In the genomic region with DNA sequence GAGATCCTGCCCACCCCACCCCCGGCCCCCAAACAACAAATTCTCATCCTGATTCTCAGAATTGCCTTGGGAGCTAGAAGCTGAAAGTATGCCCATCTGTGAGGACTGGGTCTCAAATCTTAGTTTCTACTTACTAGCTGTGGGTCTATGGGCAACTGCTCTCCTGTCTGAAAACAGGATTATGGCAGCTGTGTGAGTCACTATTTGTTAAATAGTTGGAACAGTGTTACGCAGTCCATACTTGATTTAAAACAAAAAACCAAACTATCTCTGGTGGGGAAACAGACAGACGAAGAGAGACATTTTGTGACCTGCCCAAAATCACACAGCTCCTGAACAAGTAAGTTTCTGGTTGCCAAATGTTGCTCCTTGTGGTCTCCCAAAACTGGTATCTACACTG, we compare ENCODE assay signal across 23 mouse cellular contexts. TPM values are rescaled to one million over a fixed set of nuclear protein-coding genes. Genes with fewer than 3 reads are reported as not detected.
DNase-seq lines count a peak whose midpoint lies in the region; TF ChIP-seq lines count a peak whose summit lies in the region.
"Had no signal": no experiment of that assay in that cellular context is flagged by ENCODE, and none has a peak within 500 bp of the region (broad histone marks: within the 10 kb centered on the region; RNA-seq: fewer than 3 reads in every experiment).

No protein-coding gene starts in this region.

- H3K79me2 ChIP-seq in myocyte (ENCODE audit: control insufficient read depth, insufficient read depth): peaks cover 63% of the 10 kb centered on the region

- TF ChIP-seq POLR2A in myocyte (IDR thresholded peaks at IDR 0.05; ENCODE audit: insufficient read length, low read depth): no peak

- H3K4me3 ChIP-seq in myocyte: peak overlapping the region; percentile 89
- H3K4me3 ChIP-seq: embryonic facial prominence, embryonic 13.5 days; embryonic facial prominence, embryonic 15.5 days; forebrain, embryonic 15.5 days had no signal

- H3ac ChIP-seq in myocyte (ENCODE audit: control insufficient read depth, insufficient read length): no peak overlapping the region

- peak overlapping the region; percentile 86 for H3K4me2 ChIP-seq in myocyte (ENCODE audit: low read depth)
- H3K4me2 ChIP-seq: embryonic facial prominence, embryonic 13.5 days; embryonic facial prominence, embryonic 15.5 days; forebrain, embryonic 13.5 days; forebrain, embryonic 15.5 days had no signal

- peaks cover 6% of the 10 kb centered on the region for H3K36me3 ChIP-seq in myocyte (ENCODE audit: control insufficient read depth, insufficient read depth)

- no peaks in the 10 kb centered on the region for H3K27me3 ChIP-seq in myocyte (ENCODE audit: control insufficient read depth, insufficient read depth, insufficient read length)

- DNase-seq in 3T3-L1 (ENCODE audit: low read depth, low spot score) (peak; percentile 65), NIH3T3 (ENCODE audit: low read depth) (peak; percentile 61)
- DNase-seq in cerebellum, adult 8-10 months: no peak
- no peak for DNase-seq in layer of hippocampus, adult 11-12 months (ENCODE audit: low spot score)
- DNase-seq: adrenal gland, adult 2 months; adrenal gland, postnatal 10 days; adrenal gland, postnatal 25 days; cerebellum, adult 11 months; cerebellum, adult 9-10 months; cerebellum, postnatal 10 days; cerebellum, postnatal 25 days; embryo, embryonic 11 days; forebrain, postnatal 0 days had no signal

TF ChIP-seq in myocyte, 11 proteins besides CTCF, POLR2A, EP300 and RAD21:
- no peak for TF ChIP-seq CEBPB (IDR thresholded peaks at IDR 0.05; ENCODE audit: insufficient read depth, poor library complexity, severe bottlenecking)
- no peak for TF ChIP-seq MAX (IDR thresholded peaks at IDR 0.05; ENCODE audit: low read depth)
- TF ChIP-seq TCF3 (IDR thresholded peaks at IDR 0.05; ENCODE audit: insufficient read length, low read depth): no peak
- TF ChIP-seq SRF (IDR thresholded peaks at IDR 0.05; ENCODE audit: control insufficient read depth, insufficient read length, low read depth): no peak

RNA-seq across cellular contexts. Expression of a gene that starts 2.3 kb away (rescaled TPM):
- polyA plus RNA-seq in myocyte (2012; fragmentation: generic; extraction: Trizol): 15.4 TPM
- polyA plus RNA-seq: brain, embryonic 14.5 days; CD4-positive, CD25-positive, alpha-beta regulatory T cell, adult 4 months; embryonic facial prominence, embryonic 11.5 days; embryonic facial prominence, embryonic 13.5 days; embryonic facial prominence, embryonic 15.5 days; forebrain, embryonic 11.5 days; forebrain, embryonic 13.5 days; forebrain, embryonic 15.5 days; forebrain, postnatal 0 days had no signal

RNA-seq across cellular contexts. Expression of a gene that starts 8.0 kb away (rescaled TPM):
- polyA plus RNA-seq in myocyte (2012; fragmentation: generic; extraction: Trizol): 10.7 TPM

RNA-seq across cellular contexts. Expression of a gene that starts 10.7 kb away (rescaled TPM):
- 122 TPM for polyA plus RNA-seq in myocyte (2012; fragmentation: generic; extraction: Trizol)

RNA-seq across cellular contexts. Expression of a gene that starts 18.6 kb away (rescaled TPM):
- polyA plus RNA-seq in myocyte (2012; fragmentation: generic; extraction: Trizol): 7.2 TPM
- polyA plus RNA-seq: G1E had no signal

RNA-seq across cellular contexts. Expression of a gene that starts 24.1 kb away (rescaled TPM):
- polyA plus RNA-seq in myocyte (2012; fragmentation: generic; extraction: Trizol): 81.3 TPM

Comparison
In these comparisons a context has a peak if more than half of its experiments do, and no peak if none do; other contexts are left out.
1. DNase-seq: peak in 3T3-L1 (single experiment) and NIH3T3 (single experiment); none in cerebellum, adult 8-10 months (single experiment) and layer of hippocampus, adult 11-12 months (single experiment).